24 mouse cellular contexts compared by ENCODE assay signal in the genomic region with DNA sequence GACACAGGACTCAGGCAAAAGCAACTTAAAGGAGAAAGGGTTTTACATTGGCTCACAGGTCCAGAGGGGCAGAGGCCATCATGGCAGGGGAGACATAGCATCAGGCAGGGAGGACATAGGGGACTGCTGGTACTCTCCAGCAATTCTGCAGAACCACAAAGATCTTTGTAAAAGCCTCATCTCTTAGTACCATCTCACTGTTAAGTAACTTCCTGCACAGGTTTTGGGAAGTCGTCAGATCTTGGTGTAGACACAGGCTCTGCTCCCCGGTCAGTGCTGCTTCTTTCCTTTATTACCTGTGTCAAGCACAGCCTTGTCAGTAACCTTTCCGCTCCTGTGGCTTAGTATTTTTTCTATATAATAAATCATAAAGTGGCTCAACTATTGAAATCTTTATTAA.
"Had no signal": no experiment of that assay in that cellular context is flagged by ENCODE, and none has a peak within 500 bp of the region (broad histone marks: within the 10 kb centered on the region; RNA-seq: fewer than 3 reads in every experiment).

No protein-coding gene starts in this region.

- H3K4me3 ChIP-seq: heart, embryonic 10.5 days; heart, embryonic 12.5 days; hindbrain, embryonic 10.5 days; hindbrain, embryonic 12.5 days; intestine, embryonic 15.5 days; kidney, embryonic 15.5 days; layer of hippocampus, adult 2 months; left cerebral cortex, adult 2 months; limb, embryonic 10.5 days; limb, embryonic 12.5 days had no signal

- H3K4me1 ChIP-seq: heart, embryonic 10.5 days; heart, embryonic 12.5 days; hindbrain, embryonic 10.5 days; intestine, embryonic 15.5 days; kidney, embryonic 15.5 days; limb, embryonic 10.5 days; limb, embryonic 12.5 days had no signal

- H3K27ac ChIP-seq: heart, embryonic 10.5 days; hindbrain, embryonic 10.5 days; hindbrain, embryonic 12.5 days; hindbrain, embryonic 14.5 days; intestine, embryonic 15.5 days; kidney, embryonic 15.5 days; kidney, postnatal 0 days; layer of hippocampus, adult 2 months; left cerebral cortex, adult 2 months; limb, embryonic 10.5 days; limb, embryonic 12.5 days had no signal

- ATAC-seq: hindbrain, embryonic 16.5 days; inflammation-experienced regulatory T-cells, adult 6 months; intestine, embryonic 15.5 days; intestine, postnatal 0 days had no signal

- DNase-seq: gastrocnemius, postnatal 14 days; gastrocnemius, postnatal 36 days; heart, postnatal 10 days; heart, postnatal 4 days; kidney, adult 18-20 months; kidney, adult 9 months; kidney, postnatal 25 days; kidney, postnatal 4 days; liver had no signal
